Mouse (Mus musculus) ES-Bruce4 (cell line): ENCODE measurements around the gene Galnt16. TPM values are rescaled to one million over a fixed set of nuclear protein-coding genes. Genes with fewer than 3 reads are reported as not detected.

Source experiments
- H3K27ac ChIP-seq: 2 replicates; pipeline ENCODE4 v1.5.1; 2012; ENCODE audit warnings: low read length, inconsistent platforms; ENCODE audit not compliant: insufficient read depth
- H3K27me3 ChIP-seq: 2 replicates; pipeline ENCODE4 v1.6.1; 2012; ENCODE audit warnings: mild to moderate bottlenecking, low read length, inconsistent platforms; ENCODE audit not compliant: control insufficient read depth, poor library complexity, insufficient read depth, severe bottlenecking
- H3K36me3 ChIP-seq: 2 replicates; pipeline ENCODE4 v1.6.1; 2012; ENCODE audit warnings: inconsistent platforms, mild to moderate bottlenecking, low read length, moderate library complexity; ENCODE audit not compliant: control insufficient read depth, poor library complexity, insufficient read depth, severe bottlenecking
- H3K4me1 ChIP-seq: one replicate; pipeline ENCODE4 v1.8.1; 2011; ENCODE audit warnings: low read length; ENCODE audit not compliant: control insufficient read depth, insufficient read depth
- H3K4me3 ChIP-seq: 2 replicates; pipeline ENCODE4 v1.5.1; 2011; ENCODE audit warnings: low read depth, mild to moderate bottlenecking, low read length
- H3K9ac ChIP-seq: 2 replicates; pipeline ENCODE4 v1.6.1; 2012; ENCODE audit warnings: low read depth, mild to moderate bottlenecking, inconsistent platforms; ENCODE audit not compliant: poor library complexity, severe bottlenecking
- H3K9me3 ChIP-seq: replicated peaks from 2 replicates; pipeline ENCODE4 v1.6.1; 2012; ENCODE audit warnings: mild to moderate bottlenecking, low read length, inconsistent platforms; ENCODE audit not compliant: control insufficient read depth, poor library complexity, insufficient read depth, severe bottlenecking
- CTCF ChIP-seq: IDR thresholded peaks from one replicate; pipeline ENCODE4 v1.8.1; 2011; ENCODE audit warnings: low read depth, low read length
- EP300 ChIP-seq: IDR thresholded peaks from 2 replicates; pipeline ENCODE4 v1.6.1; 2011; ENCODE audit warnings: low read depth, low read length; ENCODE audit not compliant: insufficient read depth
- POLR2A ChIP-seq: IDR thresholded peaks from one replicate; pipeline ENCODE4 v1.8.1; 2011; ENCODE audit warnings: low read length; ENCODE audit not compliant: insufficient read depth
- polyA plus RNA-seq: library from polyadenylated mRNA; stranded (reverse); fragments of >200 nt; gene quantifications from 2 replicates; pipeline ENCODE4 v1.2.4, GENCODE M21; 2011; ENCODE audit warnings: low read depth; ENCODE audit not compliant: missing spikeins, insufficient read depth, insufficient read length

Gene Galnt16
- polyA plus RNA-seq, result 0.58 and 0.70 TPM in 2 replicates

DNA sequence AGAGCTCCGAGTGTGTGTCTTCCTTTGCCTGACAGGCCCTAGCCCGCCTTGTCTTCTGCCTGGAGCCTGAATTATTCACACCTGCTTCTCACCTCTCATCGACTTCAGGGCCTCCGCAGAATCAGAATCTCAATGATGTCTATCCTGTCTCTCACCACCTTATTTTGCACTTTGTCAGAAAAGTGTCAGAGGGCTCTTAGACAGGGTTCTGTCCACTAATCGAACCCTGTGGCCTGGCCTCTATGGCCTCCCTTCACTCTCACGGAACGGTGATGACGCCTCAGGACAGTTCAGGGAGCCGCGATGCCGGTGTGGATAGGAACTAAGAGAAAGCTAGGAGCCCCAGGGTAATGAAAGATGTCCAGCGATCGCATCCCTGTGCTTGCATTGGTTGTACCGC, at the start of gene Galnt16:
Gene Galnt16 (plus strand): TSS at position 301 of the 400 bp plus-strand sequence.
- H3K9me3 ChIP-seq, result no peaks in the 10 kb centered on the region
- no peak for TF ChIP-seq POLR2A
- no peak for TF ChIP-seq CTCF
- TF ChIP-seq EP300, result no peak
- H3K27me3 ChIP-seq, result peaks cover 7% of the 10 kb centered on the region; the same call in 1 of the 2 replicates
- peak within 1 kb of the TSS; percentile 82 for H3K4me3 ChIP-seq
- no peaks in the 10 kb centered on the region for H3K36me3 ChIP-seq
- peaks cover 2% of the 10 kb centered on the region for H3K4me1 ChIP-seq
- H3K27ac ChIP-seq, result no peak within 1 kb of the TSS
- peak within 1 kb of the TSS; percentile 16 for H3K9ac ChIP-seq

DNA sequence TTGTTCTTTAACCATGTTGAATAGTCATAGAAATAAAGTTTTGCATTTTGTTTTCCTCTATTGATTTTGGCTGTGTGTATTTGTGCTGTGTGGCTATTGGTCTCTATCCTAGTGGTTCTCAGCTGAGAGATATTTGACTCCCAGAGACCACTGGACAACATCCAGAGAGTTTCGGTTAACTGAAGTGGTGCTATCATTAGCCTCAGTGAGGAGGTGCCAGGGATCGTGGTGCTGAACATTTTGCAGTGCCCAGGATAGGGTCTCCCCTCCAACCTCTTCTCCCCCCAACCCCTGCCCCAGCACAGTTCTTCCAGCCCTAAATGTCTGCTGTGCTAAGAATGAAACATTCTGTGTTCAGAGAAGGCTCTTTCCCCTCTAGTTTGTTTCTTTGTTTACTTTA, 47.9 kb upstream of the Galnt16 start:
- TF ChIP-seq CTCF (no peak), POLR2A (no peak), EP300 (no peak)
- Histone ChIP-seq H3K4me1 (no peaks in the 10 kb centered on the region), H3K9ac (no peak overlapping the region), H3K4me3 (no peak overlapping the region), H3K9me3 (no peaks in the 10 kb centered on the region), H3K27me3 (no peaks in the 10 kb centered on the region), H3K36me3 (no peaks in the 10 kb centered on the region), H3K27ac (no peak overlapping the region)

DNA sequence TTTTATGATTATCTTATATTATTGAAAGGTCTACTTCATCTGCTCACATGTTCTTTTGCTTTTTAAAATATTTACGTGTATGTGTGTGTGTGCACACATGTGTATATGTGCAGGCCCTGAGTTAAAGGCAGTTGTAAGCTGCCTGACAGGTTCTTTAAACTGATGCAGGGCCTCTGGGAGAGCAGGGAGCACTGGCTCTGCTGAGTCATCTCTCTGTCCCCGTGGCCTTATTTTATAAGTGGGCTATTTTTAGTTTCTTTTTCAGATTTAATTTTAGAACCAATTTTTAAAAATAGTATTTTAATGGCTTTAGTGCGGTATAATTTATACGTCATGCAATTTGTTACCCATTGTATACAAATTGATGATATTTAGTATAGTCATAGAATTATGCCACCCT, 46.2 kb upstream of the Galnt16 start:
- H3K4me3 ChIP-seq, result no peak overlapping the region
- H3K27me3 ChIP-seq, result no peaks in the 10 kb centered on the region
- no peak overlapping the region for H3K27ac ChIP-seq
- H3K4me1 ChIP-seq, result no peaks in the 10 kb centered on the region
- 0 out of 2 replicates have a peak, but pooled peaks cover 2% of the 10 kb centered on the region for H3K36me3 ChIP-seq
- no peak for TF ChIP-seq POLR2A
- TF ChIP-seq EP300, result no peak
- TF ChIP-seq CTCF, result no peak
- H3K9ac ChIP-seq, result no peak overlapping the region
- no peaks in the 10 kb centered on the region for H3K9me3 ChIP-seq

DNA sequence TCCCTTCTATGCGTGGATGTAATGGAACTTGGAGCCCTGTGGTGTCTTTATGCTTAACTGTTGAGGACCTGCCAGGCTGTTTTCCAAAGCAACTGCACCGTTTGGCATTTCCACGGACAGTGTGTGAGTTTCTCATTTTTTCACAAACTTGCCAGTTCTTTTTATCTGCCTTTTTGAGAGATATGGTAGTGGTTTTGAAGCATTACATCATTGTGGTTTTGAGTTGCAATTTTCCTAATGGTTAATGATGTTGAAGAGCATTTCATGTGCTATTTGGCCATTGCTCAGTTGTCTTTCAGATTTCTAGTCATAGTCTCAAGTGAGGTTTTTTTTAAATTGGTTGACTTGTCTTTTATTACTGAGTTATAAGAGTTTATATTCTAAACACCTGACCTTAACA, 44.3 kb upstream of the Galnt16 start:
- Histone ChIP-seq H3K9me3 (no peaks in the 10 kb centered on the region), H3K27me3 (no peaks in the 10 kb centered on the region), H3K27ac (no peak overlapping the region), H3K4me3 (no peak overlapping the region), H3K9ac (no peak overlapping the region), H3K4me1 (no peaks in the 10 kb centered on the region), H3K36me3 (0 out of 2 replicates have a peak, but pooled peaks cover 2% of the 10 kb centered on the region)
- no peak for TF ChIP-seq CTCF
- no peak for TF ChIP-seq EP300
- TF ChIP-seq POLR2A, result no peak

DNA sequence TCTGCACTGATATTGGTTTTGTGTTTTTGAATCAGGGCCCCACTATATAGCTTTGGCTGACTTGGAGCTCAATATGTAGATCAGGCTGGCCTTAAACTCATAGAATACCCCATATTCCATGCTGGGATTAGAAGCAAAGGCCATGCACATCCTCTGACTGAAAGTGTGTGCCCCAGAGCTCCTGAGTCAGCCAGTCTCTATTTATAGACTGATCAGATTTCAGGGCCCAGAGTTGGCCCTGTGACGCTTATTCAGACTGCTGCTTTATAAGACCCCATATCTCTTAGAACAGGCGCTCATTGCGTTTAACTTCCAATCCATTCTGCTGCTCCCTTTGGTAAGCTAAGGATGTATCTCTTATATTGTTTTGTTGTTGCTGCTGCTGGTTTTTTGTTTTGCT, 38.1 kb upstream of the Galnt16 start:
- no peak for TF ChIP-seq CTCF
- no peak for TF ChIP-seq EP300
- TF ChIP-seq POLR2A, result no peak
- Histone ChIP-seq H3K9ac (no peak overlapping the region), H3K4me3 (no peak overlapping the region), H3K9me3 (no peaks in the 10 kb centered on the region), H3K27me3 (no peaks in the 10 kb centered on the region), H3K27ac (0 out of 2 replicates have a peak overlapping the region, but pooled peaks have one; percentile 28), H3K36me3 (peaks cover 2% of the 10 kb centered on the region; the same call in 1 of the 2 replicates), H3K4me1 (no peaks in the 10 kb centered on the region)

DNA sequence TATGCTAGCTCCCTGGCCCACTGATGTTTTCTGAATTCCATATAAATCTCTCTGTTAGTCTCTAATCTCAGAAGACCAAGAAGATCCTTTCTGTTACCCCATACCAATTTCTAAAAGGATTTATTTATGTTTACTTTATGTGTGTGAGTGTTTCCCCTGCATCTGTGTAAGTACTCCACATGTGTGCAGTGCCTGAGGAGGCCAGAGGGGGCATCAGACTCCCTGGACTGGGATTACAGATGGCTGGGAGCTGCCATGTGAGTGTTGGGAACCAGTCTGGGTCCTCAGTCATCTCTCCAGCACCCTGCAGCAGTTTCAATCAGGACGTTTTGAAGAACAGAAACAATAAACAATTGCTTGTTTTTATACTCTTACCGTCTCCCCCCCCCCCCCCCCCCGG, 34.7 kb upstream of the Galnt16 start:
- no peak overlapping the region for H3K27ac ChIP-seq
- no peak overlapping the region for H3K9ac ChIP-seq
- no peak overlapping the region for H3K4me3 ChIP-seq
- H3K36me3 ChIP-seq, result no peaks in the 10 kb centered on the region; the same call in 1 of the 2 replicates
- H3K9me3 ChIP-seq, result no peaks in the 10 kb centered on the region
- peaks cover 5% of the 10 kb centered on the region for H3K4me1 ChIP-seq
- TF ChIP-seq POLR2A, result no peak
- H3K27me3 ChIP-seq, result no peaks in the 10 kb centered on the region
